Comparison of ENCODE assay signal across 11 mouse cellular contexts in the genomic region with DNA sequence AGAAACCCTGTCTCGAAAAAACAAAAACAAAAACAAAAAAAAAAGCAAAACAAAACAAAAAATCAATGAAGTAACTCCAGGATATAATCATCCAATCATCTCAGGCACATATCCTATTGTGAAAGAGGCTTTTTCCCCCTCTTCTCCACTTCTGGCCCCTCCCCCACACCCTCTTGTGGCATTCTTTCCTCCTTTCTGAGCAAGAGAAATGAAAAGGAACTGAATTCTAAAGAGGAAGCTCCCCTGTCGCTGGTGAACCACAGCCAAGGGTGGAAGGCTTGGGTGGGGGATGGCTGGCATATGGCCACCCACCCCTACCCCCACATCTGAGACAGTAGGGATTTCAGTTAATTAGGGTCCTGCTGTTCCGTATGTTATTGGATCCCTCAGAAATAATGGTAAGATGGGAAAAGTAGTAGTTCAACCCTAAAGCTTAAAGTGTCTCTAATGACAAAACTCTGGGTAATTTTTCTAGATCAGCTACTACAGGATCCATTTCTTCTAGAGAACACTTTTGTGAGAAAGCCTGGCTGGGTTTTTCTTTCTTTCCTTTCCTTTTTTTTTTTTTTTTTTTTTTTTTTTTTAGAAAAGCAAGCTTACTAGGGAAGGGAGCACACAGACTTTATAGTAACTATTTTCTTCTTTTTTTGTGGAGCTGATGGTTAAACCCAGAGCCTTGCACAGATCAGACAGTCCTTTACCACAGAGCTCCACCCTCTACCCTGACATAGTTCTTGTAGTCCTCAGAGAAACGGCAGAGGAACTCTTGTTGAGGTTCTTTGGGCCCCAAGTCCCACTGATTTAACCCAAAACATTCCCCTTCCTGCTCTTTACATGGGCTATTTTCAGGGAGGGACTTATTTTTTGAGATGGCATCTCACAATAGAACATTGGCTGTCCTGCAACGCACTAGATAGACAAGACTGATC. TPM values are rescaled to one million over a fixed set of nuclear protein-coding genes. Genes with fewer than 3 reads are reported as not detected.
A peak's percentile ranks its signal among the peaks of the same experiment; 100 is the strongest.
DNase-seq lines count a peak whose midpoint lies in the region; ATAC-seq lines count a peak whose summit lies in the region.
"Had no signal": no experiment of that assay in that cellular context is flagged by ENCODE, and none has a peak within 500 bp of the region (broad histone marks: within the 10 kb centered on the region; RNA-seq: fewer than 3 reads in every experiment).

No protein-coding gene starts in this region.

- H3K4me2 ChIP-seq in embryonic facial prominence, embryonic 14.5 days (ENCODE audit: low read depth, low read length): no peak overlapping the region
- H3K4me2 ChIP-seq: embryonic facial prominence, embryonic 15.5 days had no signal

- peaks cover 4% of the 10 kb centered on the region; the same call in 1 of the 2 replicates for H3K4me1 ChIP-seq in embryonic facial prominence, embryonic 14.5 days (ENCODE audit: control insufficient read depth, insufficient read depth, low read length)

- no peak overlapping the region for H3K27ac ChIP-seq in embryonic facial prominence, embryonic 14.5 days (replicated peaks; ENCODE audit: low read depth, low read length)
- H3K27ac ChIP-seq: embryonic facial prominence, embryonic 15.5 days had no signal

- no peak overlapping the region for H3K9ac ChIP-seq in embryonic facial prominence, embryonic 14.5 days (ENCODE audit: low read depth, low read length)
- H3K9ac ChIP-seq: embryonic facial prominence, embryonic 15.5 days had no signal

- WGBS in embryonic facial prominence, embryonic 14.5 days: 36% methylated on average over 5 of the region's 5 CpGs

- H3K4me3 ChIP-seq in embryonic facial prominence, embryonic 14.5 days (ENCODE audit: low read depth, low read length): no peak overlapping the region
- H3K4me3 ChIP-seq: embryonic facial prominence, embryonic 15.5 days had no signal

- ATAC-seq in embryonic facial prominence, embryonic 14.5 days (ENCODE audit: low read depth): 0 out of 2 replicates have a peak, but pooled peaks have one; percentile 38

- peaks cover 14% of the 10 kb centered on the region for H3K27me3 ChIP-seq in embryonic facial prominence, embryonic 14.5 days (replicated peaks; ENCODE audit: control insufficient read depth, insufficient read depth, low read length)
- H3K27me3 ChIP-seq in splenic B cell, adult 2 months (ENCODE audit: control insufficient read depth, insufficient read depth, low read length, poor library complexity, severe bottlenecking): no peaks in the 10 kb centered on the region

- H3K36me3 ChIP-seq in embryonic facial prominence, embryonic 14.5 days (ENCODE audit: control insufficient read depth, insufficient read depth, low read length): no peaks in the 10 kb centered on the region
- no peaks in the 10 kb centered on the region for H3K36me3 ChIP-seq in splenic B cell, adult 2 months (ENCODE audit: control insufficient read depth, insufficient read depth, low read length, poor library complexity, severe bottlenecking)
- H3K36me3 ChIP-seq: embryonic facial prominence, embryonic 15.5 days had no signal

- no peaks in the 10 kb centered on the region for H3K9me3 ChIP-seq in embryonic facial prominence, embryonic 14.5 days (ENCODE audit: control insufficient read depth, low read length)
- H3K9me3 ChIP-seq: embryonic facial prominence, embryonic 15.5 days had no signal

- peak; percentile 24 to 56 for DNase-seq in adrenal gland, adult (ENCODE audit: inconsistent age in 2 of 2, low spot score in 1 of 2)
- DNase-seq in adrenal gland, adult 18-20 months (ENCODE audit: low spot score in 2 of 2): no peak
- peak; percentile 34 for DNase-seq in kidney, adult 9 months
- DNase-seq in kidney, adult 11 months: no peak
- peak; percentile 48 for DNase-seq in embryonic facial prominence, embryonic 14.5 days (ENCODE audit: low spot score)
- peak; percentile 48 for DNase-seq in splenic B cell, adult 2 months (ENCODE audit: low read depth, low spot score)
- DNase-seq in left cerebral cortex, adult 11 months (ENCODE audit: low spot score): no peak
- no peak for DNase-seq in cerebellum, adult 8-10 months
- DNase-seq: right cerebral cortex, postnatal 25 days had no signal

RNA-seq across cellular contexts. Expression of a gene that starts 1.9 kb away (rescaled TPM):
- not detected for total RNA-seq in adrenal gland, adult 18-20 months (2021)
- not detected in 2 replicates for polyA plus RNA-seq in embryonic facial prominence, embryonic 14.5 days (2014; fragmentation: Nextera tagmentation; extraction: Ambion mirVana)
- total RNA-seq: left cerebral cortex, postnatal 36 days had no signal

RNA-seq across cellular contexts. Expression of a gene that starts 5.1 kb away (rescaled TPM):
- total RNA-seq in adrenal gland, adult 18-20 months (2021): 10 to 100 TPM; 11.0 to 12.9 TPM
- polyA plus RNA-seq in embryonic facial prominence, embryonic 14.5 days (2014; fragmentation: Nextera tagmentation; extraction: Ambion mirVana): 51.2 and 52.3 TPM in 2 replicates

RNA-seq across cellular contexts. Expression of a gene that starts 5.9 kb away (rescaled TPM):
- total RNA-seq in adrenal gland, adult 18-20 months (2021): 10 to 100 TPM; 16.7 to 27.6 TPM
- 2.3 and 3.3 TPM in 2 replicates for polyA plus RNA-seq in embryonic facial prominence, embryonic 14.5 days (2014; fragmentation: Nextera tagmentation; extraction: Ambion mirVana)

RNA-seq across cellular contexts. Expression of a gene that starts 27.5 kb away (rescaled TPM):
- total RNA-seq in adrenal gland, adult 18-20 months (2021): 10 to 100 TPM; 47.7 to 49.2 TPM
- 15.1 and 16.7 TPM in 2 replicates for polyA plus RNA-seq in embryonic facial prominence, embryonic 14.5 days (2014; fragmentation: Nextera tagmentation; extraction: Ambion mirVana)

RNA-seq across cellular contexts. Expression of a gene that starts 31.4 kb away (rescaled TPM):
- total RNA-seq in adrenal gland, adult 18-20 months (2021): 1 to 10 TPM; 7.9 to 8.3 TPM
- polyA plus RNA-seq in embryonic facial prominence, embryonic 14.5 days (2014; fragmentation: Nextera tagmentation; extraction: Ambion mirVana): 11.4 and 11.6 TPM in 2 replicates

Comparison
In these comparisons a context has a peak if more than half of its experiments do, and no peak if none do; other contexts are left out.
1. DNase-seq: peak in adrenal gland, adult (2 of 2), kidney, adult 9 months (single experiment), embryonic facial prominence, embryonic 14.5 days (single experiment) and splenic B cell, adult 2 months (single experiment); none in adrenal gland, adult 18-20 months (0 of 2), kidney, adult 11 months (single experiment), left cerebral cortex, adult 11 months (single experiment) and cerebellum, adult 8-10 months (single experiment).